Mouse (Mus musculus): ENCODE measurements around the gene Usp17lb. TPM values are rescaled to one million over a fixed set of nuclear protein-coding genes. Genes with fewer than 3 reads are reported as not detected.

The Usp17lb gene
- polyA plus RNA-seq, 1 experiment from 2014 or later = not detected

- no peak overlapping the region for H3K27ac ChIP-seq (replicated peaks; ENCODE audit: low read depth, low read length)
- no peak for DNase-seq (ENCODE audit: low spot score)
- no peak for ATAC-seq (ENCODE audit: low read depth)
- no peaks in the 10 kb centered on the region for H3K27me3 ChIP-seq (replicated peaks; ENCODE audit: control insufficient read depth, insufficient read depth, low read length)
- H3K9ac ChIP-seq (ENCODE audit: low read depth, low read length) = no peak overlapping the region
- WGBS = 38% methylated on average over 1 of the region's 1 CpGs
- no peak overlapping the region for H3K4me2 ChIP-seq (ENCODE audit: low read depth, low read length)
- no peaks in the 10 kb centered on the region for H3K4me1 ChIP-seq (ENCODE audit: control insufficient read depth, insufficient read depth, low read length)
- H3K4me3 ChIP-seq (ENCODE audit: low read depth, low read length) = no peak overlapping the region
- H3K9me3 ChIP-seq (ENCODE audit: control insufficient read depth, low read length) = no peaks in the 10 kb centered on the region
- no peaks in the 10 kb centered on the region for H3K36me3 ChIP-seq (ENCODE audit: control insufficient read depth, insufficient read depth, low read length)
Observed at GRCm38 (mm10) chr7:104790796-104791195, 51.6 kb downstream of the Usp17lb start.

Other genes starting within 250 kb of the Usp17lb start
- gene Olfr655, start 240.8 kb downstream of the Usp17lb start, polyA plus RNA-seq (2014; fragmentation: Nextera tagmentation; extraction: Ambion mirVana) = not detected in 2 replicates
- 0.17 TPM in 1 of 2 replicates, not detected in the other for gene Olfr656, start 228.6 kb downstream of the Usp17lb start, polyA plus RNA-seq (2014; fragmentation: Nextera tagmentation; extraction: Ambion mirVana)
- gene Olfr657, start 217.8 kb downstream of the Usp17lb start, polyA plus RNA-seq (2014; fragmentation: Nextera tagmentation; extraction: Ambion mirVana) = 0.13 TPM in 1 of 2 replicates, not detected in the other
- not detected in 2 replicates for gene Olfr658, start 195.3 kb downstream of the Usp17lb start, polyA plus RNA-seq (2014; fragmentation: Nextera tagmentation; extraction: Ambion mirVana)
- 0.13 TPM in 1 of 2 replicates, not detected in the other for gene Olfr659, start 175.8 kb downstream of the Usp17lb start, polyA plus RNA-seq (2014; fragmentation: Nextera tagmentation; extraction: Ambion mirVana)
- not detected in 2 replicates for gene Olfr661, start 156.1 kb downstream of the Usp17lb start, polyA plus RNA-seq (2014; fragmentation: Nextera tagmentation; extraction: Ambion mirVana)
- not detected in 2 replicates for gene Usp17le, start 65.1 kb downstream of the Usp17lb start, polyA plus RNA-seq (2014; fragmentation: Nextera tagmentation; extraction: Ambion mirVana)
- gene Usp17la, start 14.4 kb upstream of the Usp17lb start, polyA plus RNA-seq (2014; fragmentation: Nextera tagmentation; extraction: Ambion mirVana) = not detected in 2 replicates
- gene Olfr665, start 35.4 kb upstream of the Usp17lb start, polyA plus RNA-seq (2014; fragmentation: Nextera tagmentation; extraction: Ambion mirVana) = not detected in 2 replicates
- gene Olfr666, start 53.3 kb upstream of the Usp17lb start, polyA plus RNA-seq (2014; fragmentation: Nextera tagmentation; extraction: Ambion mirVana) = 0.08 TPM in 1 of 2 replicates, not detected in the other
- not detected in 2 replicates for gene Olfr667, start 78.9 kb upstream of the Usp17lb start, polyA plus RNA-seq (2014; fragmentation: Nextera tagmentation; extraction: Ambion mirVana)
- not detected in 2 replicates for gene Olfr668, start 85.5 kb upstream of the Usp17lb start, polyA plus RNA-seq (2014; fragmentation: Nextera tagmentation; extraction: Ambion mirVana)
- not detected in 2 replicates for gene Olfr669, start 91.6 kb upstream of the Usp17lb start, polyA plus RNA-seq (2014; fragmentation: Nextera tagmentation; extraction: Ambion mirVana)
- not detected in 2 replicates for gene Olfr670, start 120.0 kb upstream of the Usp17lb start, polyA plus RNA-seq (2014; fragmentation: Nextera tagmentation; extraction: Ambion mirVana)
- gene Olfr671, start 136.5 kb upstream of the Usp17lb start, polyA plus RNA-seq (2014; fragmentation: Nextera tagmentation; extraction: Ambion mirVana) = not detected in 2 replicates
- gene Olfr672, start 159.4 kb upstream of the Usp17lb start, polyA plus RNA-seq (2014; fragmentation: Nextera tagmentation; extraction: Ambion mirVana) = 0.22 and 0.36 TPM in 2 replicates
- not detected in 2 replicates for gene Olfr675, start 185.9 kb upstream of the Usp17lb start, polyA plus RNA-seq (2014; fragmentation: Nextera tagmentation; extraction: Ambion mirVana)
- gene Olfr676, start 190.1 kb upstream of the Usp17lb start, polyA plus RNA-seq (2014; fragmentation: Nextera tagmentation; extraction: Ambion mirVana) = not detected in 2 replicates
- not detected in 2 replicates for gene Olfr677, start 208.8 kb upstream of the Usp17lb start, polyA plus RNA-seq (2014; fragmentation: Nextera tagmentation; extraction: Ambion mirVana)
- not detected in 2 replicates for gene Olfr678, start 221.9 kb upstream of the Usp17lb start, polyA plus RNA-seq (2014; fragmentation: Nextera tagmentation; extraction: Ambion mirVana)
- gene Olfr679, start 238.6 kb upstream of the Usp17lb start, polyA plus RNA-seq (2014; fragmentation: Nextera tagmentation; extraction: Ambion mirVana) = 0.06 TPM in 1 of 2 replicates, not detected in the other